Mouse (Mus musculus) kidney, adult 2 months (tissue): ENCODE results near the gene Anks1.

Source experiments
- CTCF ChIP-seq: fragments of 200-500 bp; conservative IDR thresholded peaks from 2 replicates; pipeline ENCODE4 v1.5.1; 2011; ENCODE audit warnings: low read depth, mild to moderate bottlenecking, control low read depth, low read length, moderate library complexity, mixed read lengths; ENCODE audit not compliant: insufficient read depth, insufficient read length
- POLR2A ChIP-seq: fragments of 200-500 bp; IDR thresholded peaks from one replicate; pipeline ENCODE4 v1.6.1; 2011; ENCODE audit warnings: low read depth, low read length, control low read depth

- TF ChIP-seq CTCF = no peak
- TF ChIP-seq POLR2A = no peak
Observed at GRCm38 (mm10) chr17:28084395-28084905, 175.3 kb downstream of the Anks1 start.
